Mouse (Mus musculus) E14TG2a.4 (cell line): ENCODE measurements around the gene Dusp18.

Source experiments
- H3K27me3 ChIP-seq: 2 replicates; pipeline ENCODE4 v1.6.1; 2014; ENCODE audit warnings: low read length, control low read depth; ENCODE audit not compliant: insufficient read depth
- H3K36me3 ChIP-seq: 2 replicates; pipeline ENCODE4 v1.6.1; 2014; ENCODE audit warnings: low read length, control low read depth; ENCODE audit not compliant: insufficient read depth
- H3K4me1 ChIP-seq: replicated peaks from 2 replicates; pipeline ENCODE4 v1.6.1; 2014; ENCODE audit warnings: low read depth, low read length, control low read depth
- H3K4me3 ChIP-seq: replicated peaks from 2 replicates; pipeline ENCODE4 v1.5.1; 2014; ENCODE audit warnings: mild to moderate bottlenecking, low read length
- H3K9me3 ChIP-seq: 2 replicates; pipeline ENCODE4 v1.6.1; 2014; ENCODE audit warnings: low read length, control low read depth
- CTCF ChIP-seq: conservative IDR thresholded peaks from 2 replicates; pipeline ENCODE4 v1.5.1; 2014; ENCODE audit warnings: low read length
- NANOG ChIP-seq: IDR thresholded peaks from 2 replicates; pipeline ENCODE4 v1.6.1; 2014; ENCODE audit warnings: borderline replicate concordance, low read length, mixed read lengths
- POU5F1 ChIP-seq: IDR thresholded peaks from 2 replicates; pipeline ENCODE4 v1.6.1; 2014; ENCODE audit warnings: low read length, borderline replicate concordance

Gene Dusp18

DNA sequence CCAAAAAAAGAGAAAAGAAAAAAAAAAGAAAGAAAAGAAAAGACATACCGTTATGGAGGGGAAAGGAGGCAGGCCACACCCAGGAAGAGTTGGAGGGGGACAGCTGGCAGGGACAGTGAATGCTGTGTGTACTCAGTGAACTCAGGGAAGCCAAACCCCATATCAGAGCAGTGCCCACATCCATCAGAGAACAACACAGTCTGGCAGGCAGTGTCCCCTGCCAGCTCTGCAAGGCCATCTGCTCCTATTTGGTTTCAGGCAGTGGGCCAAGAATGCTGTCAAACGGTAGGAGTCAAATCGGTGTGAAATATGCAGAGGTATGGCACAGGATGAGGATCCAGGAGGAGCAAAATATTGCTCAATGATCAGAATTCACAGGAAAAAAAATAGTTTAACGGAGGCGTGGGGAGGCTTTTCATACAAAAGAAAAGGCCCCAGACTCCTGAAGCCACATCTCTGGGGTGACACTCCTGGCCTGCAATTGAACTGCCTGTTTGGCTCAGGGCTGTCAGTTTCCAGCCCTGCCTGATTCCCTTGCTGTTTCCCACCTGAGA lies 41.5 kb upstream of the Dusp18 start:
- no peak overlapping the region for H3K4me3 ChIP-seq
- TF ChIP-seq CTCF = no peak
- no peak for TF ChIP-seq POU5F1
- TF ChIP-seq NANOG = no peak
- peaks cover 9% of the 10 kb centered on the region; the same call in 1 of the 2 replicates for H3K9me3 ChIP-seq
- peaks cover 42% of the 10 kb centered on the region for H3K4me1 ChIP-seq
- no peaks in the 10 kb centered on the region for H3K36me3 ChIP-seq
- H3K27me3 ChIP-seq = peaks cover 13% of the 10 kb centered on the region; the same call in 1 of the 2 replicates

DNA sequence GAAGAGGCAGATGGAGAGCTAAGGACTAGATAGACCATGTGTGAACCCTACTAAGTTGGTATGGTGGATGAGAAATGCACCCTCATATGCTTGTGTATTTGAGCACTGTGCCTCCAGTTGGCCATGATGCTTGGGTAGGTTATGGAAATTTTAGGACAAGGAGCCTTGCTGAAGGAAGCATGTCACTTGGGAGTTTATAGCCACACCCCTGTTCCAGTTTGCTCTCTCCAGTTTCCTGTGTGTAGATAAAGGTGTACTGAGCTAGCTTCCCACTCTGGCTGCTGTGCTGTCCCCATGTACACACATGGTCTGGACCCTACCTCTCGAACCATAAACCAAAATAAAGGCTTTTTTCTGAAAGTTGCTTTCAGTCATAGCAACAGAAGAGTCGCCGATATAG lies 40.9 kb upstream of the Dusp18 start:
- Histone ChIP-seq H3K36me3 (no peaks in the 10 kb centered on the region), H3K4me3 (no peak overlapping the region), H3K9me3 (peaks cover 9% of the 10 kb centered on the region; the same call in 1 of the 2 replicates), H3K4me1 (peaks cover 36% of the 10 kb centered on the region), H3K27me3 (peaks cover 17% of the 10 kb centered on the region; the same call in 1 of the 2 replicates)
- TF ChIP-seq NANOG = no peak
- no peak for TF ChIP-seq CTCF
- TF ChIP-seq POU5F1 = no peak

GRCm38 (mm10) chr11:3855846-3856245 lies 39.2 kb upstream of the Dusp18 start:
- H3K9me3 ChIP-seq = peaks cover 9% of the 10 kb centered on the region; the same call in 1 of the 2 replicates
- H3K4me3 ChIP-seq = no peak overlapping the region
- TF ChIP-seq POU5F1 (no peak), CTCF (no peak), NANOG (no peak)
- peaks cover 20% of the 10 kb centered on the region for H3K4me1 ChIP-seq
- H3K36me3 ChIP-seq = no peaks in the 10 kb centered on the region
- H3K27me3 ChIP-seq = peaks cover 19% of the 10 kb centered on the region; the same call in 1 of the 2 replicates

GRCm38 (mm10) chr11:3857902-3858301 lies 37.1 kb upstream of the Dusp18 start:
- peaks cover 9% of the 10 kb centered on the region; the same call in 1 of the 2 replicates for H3K9me3 ChIP-seq
- peaks cover 38% of the 10 kb centered on the region for H3K27me3 ChIP-seq
- no peaks in the 10 kb centered on the region for H3K36me3 ChIP-seq
- TF ChIP-seq NANOG (no peak), CTCF (no peak), POU5F1 (no peak)
- H3K4me1 ChIP-seq = peaks cover 8% of the 10 kb centered on the region
- no peak overlapping the region for H3K4me3 ChIP-seq

DNA sequence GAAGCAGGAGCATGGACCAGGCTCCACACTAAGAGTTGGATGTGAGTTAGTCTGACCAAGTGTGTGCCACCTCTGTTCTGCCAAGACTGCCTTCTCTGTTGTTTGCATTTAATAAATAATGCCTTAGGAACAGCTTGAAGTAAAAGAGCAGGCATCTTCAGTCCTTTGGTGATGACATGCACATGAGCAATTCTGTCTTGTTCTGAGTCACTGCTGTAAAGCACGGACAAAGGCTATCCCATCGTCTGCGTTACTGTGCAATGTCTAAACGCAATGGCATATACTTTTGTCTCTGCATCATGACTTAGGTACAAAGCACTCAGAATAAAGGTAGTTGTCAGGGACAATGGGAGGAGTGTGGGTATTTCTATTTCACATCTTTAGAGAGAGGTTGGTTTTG lies 35.3 kb upstream of the Dusp18 start:
- no peak for TF ChIP-seq CTCF
- no peak for TF ChIP-seq POU5F1
- no peak for TF ChIP-seq NANOG
- H3K4me3 ChIP-seq = no peak overlapping the region
- peaks cover 5% of the 10 kb centered on the region; the same call in 1 of the 2 replicates for H3K9me3 ChIP-seq
- no peaks in the 10 kb centered on the region for H3K36me3 ChIP-seq
- H3K27me3 ChIP-seq = peaks cover 56% of the 10 kb centered on the region
- peaks cover 14% of the 10 kb centered on the region for H3K4me1 ChIP-seq

DNA sequence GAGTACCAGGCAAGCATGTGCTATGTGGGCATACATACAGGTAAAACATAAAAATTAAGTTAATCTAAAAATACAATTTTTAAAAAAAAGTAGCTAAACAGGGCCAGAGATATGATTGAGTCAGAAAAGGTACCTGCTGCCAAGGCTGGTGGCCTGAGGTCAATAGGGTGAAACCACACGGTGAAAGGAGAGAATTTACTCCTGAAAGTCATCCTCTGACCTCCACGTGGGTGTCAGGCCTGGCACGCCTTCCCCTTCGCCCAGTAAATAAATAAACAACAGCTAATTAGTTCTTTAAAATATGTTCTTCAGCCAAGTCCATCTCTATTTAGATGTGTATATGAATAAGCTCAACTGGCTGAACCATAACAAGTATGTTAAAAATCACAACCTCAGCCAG lies 34.7 kb upstream of the Dusp18 start:
- TF ChIP-seq CTCF (no peak), NANOG (no peak), POU5F1 (no peak)

DNA sequence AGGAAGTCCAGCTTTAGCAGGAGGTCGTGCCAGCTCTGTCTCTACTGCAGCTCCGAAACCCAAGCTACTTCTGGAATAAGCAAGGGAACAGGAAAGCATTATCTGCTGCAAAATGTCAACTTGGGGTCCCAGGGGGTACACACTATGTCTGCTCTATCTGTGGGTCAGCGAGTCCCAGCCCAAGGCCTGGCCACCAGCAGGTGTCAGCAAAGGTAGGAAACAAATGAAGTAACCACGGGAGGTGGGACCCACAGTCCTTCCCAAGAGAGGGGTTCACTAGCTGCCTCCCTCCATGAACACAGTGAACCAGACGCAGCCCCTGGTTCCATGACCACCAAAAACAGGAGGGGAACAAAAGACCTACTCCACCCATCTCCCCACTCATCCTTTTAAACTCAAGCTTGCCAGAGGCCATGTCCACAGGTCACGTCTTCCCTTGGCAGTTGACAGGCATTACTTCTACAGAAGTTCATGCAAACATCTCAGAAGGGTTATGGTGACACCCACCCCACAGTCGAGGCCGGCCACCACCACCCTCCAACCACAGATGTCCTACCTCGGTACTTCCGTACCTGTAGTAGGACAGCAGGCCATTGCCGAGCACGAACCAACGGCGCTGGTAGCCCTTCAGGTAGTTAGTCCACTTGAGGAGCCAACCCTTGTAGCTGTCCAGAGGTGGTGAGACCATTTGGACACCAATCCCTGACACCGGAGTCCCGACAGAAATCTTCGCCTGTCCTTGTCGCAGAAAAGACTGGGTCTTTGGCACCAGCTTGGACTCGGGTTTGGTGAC lies 32.2 kb upstream of the Dusp18 start:
- TF ChIP-seq NANOG = no peak
- no peak for TF ChIP-seq POU5F1
- TF ChIP-seq CTCF = no peak
- no peaks in the 10 kb centered on the region for H3K9me3 ChIP-seq
- peak overlapping the region; percentile 80 for H3K4me3 ChIP-seq
- peaks cover 19% of the 10 kb centered on the region for H3K4me1 ChIP-seq
- H3K27me3 ChIP-seq = peaks cover 62% of the 10 kb centered on the region
- no peaks in the 10 kb centered on the region for H3K36me3 ChIP-seq

More for the DNA sequence above, 34.7 kb upstream of the Dusp18 start:
- Histone ChIP-seq H3K9me3 (no peaks in the 10 kb centered on the region), H3K36me3 (no peaks in the 10 kb centered on the region), H3K27me3 (peaks cover 60% of the 10 kb centered on the region), H3K4me1 (peaks cover 14% of the 10 kb centered on the region), H3K4me3 (no peak overlapping the region)

GRCm38 (mm10) chr11:3863454-3864112 lies 31.5 kb upstream of the Dusp18 start, which contains the start of gene Osbp2:
Osbp2 (minus strand) TSS chr11:3863903.
- Histone ChIP-seq H3K27me3 (peaks cover 59% of the 10 kb centered on the region), H3K4me1 (peaks cover 19% of the 10 kb centered on the region), H3K4me3 (peak within 1 kb of the TSS; percentile 80), H3K9me3 (no peaks in the 10 kb centered on the region), H3K36me3 (no peaks in the 10 kb centered on the region)
- TF ChIP-seq CTCF (no peak), NANOG (no peak), POU5F1 (no peak)
